14 mouse cellular contexts compared by ENCODE assay signal in the genomic region with DNA sequence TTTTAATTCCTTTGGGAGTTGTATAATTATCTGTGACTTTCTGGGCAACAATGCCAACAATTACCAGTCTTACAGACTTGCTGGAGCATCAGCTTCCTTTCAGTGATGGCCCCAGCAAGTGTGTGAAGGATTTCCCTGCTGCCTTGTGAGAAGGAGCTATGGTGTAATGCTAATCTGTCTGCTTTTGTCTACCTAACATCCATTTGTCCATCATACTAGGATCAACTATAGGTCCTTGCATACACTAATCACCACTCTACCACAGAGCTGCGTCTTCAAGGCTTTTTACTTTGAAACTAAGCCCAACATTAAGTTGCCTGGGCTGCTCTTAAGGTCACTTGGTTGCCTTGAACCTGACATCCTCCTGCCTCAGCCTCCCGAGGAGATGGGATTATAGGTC.
"Had no signal": no experiment of that assay in that cellular context is flagged by ENCODE, and none has a peak within 500 bp of the region (broad histone marks: within the 10 kb centered on the region; RNA-seq: fewer than 3 reads in every experiment).

No protein-coding gene starts in this region.

- DNase-seq: heart, postnatal 10 days; heart, postnatal 36 days; heart, postnatal 4 days; kidney, adult 11 months; kidney, adult 18-20 months; kidney, adult 2 months; kidney, adult 8-10 months; kidney, adult 9 months; kidney, postnatal 10 days; kidney, postnatal 14 days; kidney, postnatal 36 days; kidney, postnatal 4 days; layer of hippocampus, adult 9-11 months; layer of hippocampus, postnatal 36 days had no signal
